Mouse (Mus musculus) G1E (cell line): Measurements from ENCODE around the gene Rpl32.

Experiments used
- CTCF ChIP-seq: IDR thresholded peaks from 2 replicates; pipeline ENCODE4 v1.5.1; 2012; ENCODE audit warnings: low read depth, low read length, inconsistent platforms, mixed read lengths
- GATA1 ChIP-seq: IDR thresholded peaks from 2 replicates; pipeline ENCODE4 v1.6.1; 2012; ENCODE audit warnings: borderline replicate concordance, low read length, inconsistent platforms, mixed read lengths
- GATA2 ChIP-seq: IDR thresholded peaks from 2 replicates; pipeline ENCODE4 v1.6.1; 2012; ENCODE audit warnings: low read depth, low read length, inconsistent platforms, borderline replicate concordance
- POLR2AphosphoS5 ChIP-seq: IDR thresholded peaks from 2 replicates; pipeline ENCODE4 v1.6.1; 2012; ENCODE audit warnings: low read depth, low read length, inconsistent platforms; ENCODE audit not compliant: insufficient replicate concordance
- TAL1 ChIP-seq: conservative IDR thresholded peaks from 2 replicates; pipeline ENCODE4 v1.6.1; 2012; ENCODE audit warnings: low read depth, low read length, inconsistent platforms, mixed read lengths

GRCm38 (mm10) chr6:115761995-115762756, 46.4 kb downstream of the Rpl32 start, which contains the start of gene Tmem40:
- TF ChIP-seq CTCF (no peak), GATA1 (no peak), TAL1 (no peak), GATA2 (no peak), POLR2AphosphoS5 (no peak)
